Mouse (Mus musculus): Measurements from ENCODE around the gene C1qtnf4.

- TF ChIP-seq POLR2A (IDR thresholded peaks at IDR 0.05; ENCODE audit: low read depth, low read length) (no peak), CTCF (IDR thresholded peaks at IDR 0.05; ENCODE audit: extremely low read depth, insufficient read depth, insufficient read length, insufficient replicate concordance) (no peak)
Observed at GRCm38 (mm10) chr2:90879419-90879818, 6.2 kb upstream of the C1qtnf4 start.
